Mouse (Mus musculus) B cell, adult (primary cell): ENCODE measurements around the gene Pcolce2. TPM values are rescaled to one million over a fixed set of nuclear protein-coding genes. Genes with fewer than 3 reads are reported as not detected.

Source experiments
- total RNA-seq: library from RNA; stranded (reverse); gene quantifications from 4 replicates; pipeline ENCODE4 v1.2.4, GENCODE M21; 2023; ENCODE audit not compliant: inconsistent age

Pcolce2 gene
- total RNA-seq: 0.12 to 0.54 TPM (median 0.29 TPM) in 3 of 4 replicates, not detected in the other

GRCm38 (mm10) chr9:95637271-95638181 lies at the start of gene Pcolce2:
TSS of gene Pcolce2 (plus strand) at chr9:95637601.

Other genes with a start within 250 kb of the Pcolce2 start
- gene Chst2, start 230.9 kb upstream of the Pcolce2 start, total RNA-seq: 0.06 to 0.16 TPM (median 0.12 TPM) in 3 of 4 replicates, not detected in the other
- gene U2surp, start 125.6 kb upstream of the Pcolce2 start, total RNA-seq: 102 to 113 TPM (median 105 TPM) in 4 replicates
- gene Paqr9, start 77.9 kb upstream of the Pcolce2 start, total RNA-seq: 0.12 to 0.51 TPM (median 0.34 TPM) in 4 replicates
- 0.54 to 1.2 TPM (median 0.90 TPM) in 4 replicates for gene Trpc1, start 112.8 kb downstream of the Pcolce2 start, total RNA-seq
- 0.48 to 1.4 TPM (median 1.1 TPM) in 4 replicates for gene Pls1, start 207.7 kb downstream of the Pcolce2 start, total RNA-seq
- gene Atr, start 220.0 kb downstream of the Pcolce2 start, total RNA-seq: 29.9 to 34.0 TPM (median 32.3 TPM) in 4 replicates